Mouse (Mus musculus) heart, postnatal 25 days (tissue): ENCODE data around the gene Pex5. TPM values are rescaled to one million over a fixed set of nuclear protein-coding genes. Genes with fewer than 3 reads are reported as not detected.
"Not testable (repeated sequence)": the region's sequence is repeated elsewhere in the genome, so short reads cannot be mapped to it uniquely, and the experiment has no call there.

ENCODE experiments used
- DNase-seq: peaks from one replicate; pipeline ENCODE4 v3.0.0; 2022; ENCODE audit warnings: low spot score
- intact Hi-C: fragments of 180-260 bp; cut with DNase I; formaldehyde crosslinking; loops from one replicate; pipeline ENCODE4 v1.15.1; 2025
- total RNA-seq, 2 experiments: library from RNA; stranded (reverse); gene quantifications; 2 replicates each; pipeline ENCODE4 v1.2.3; 2021

Pex5 gene
- total RNA-seq, 2 experiments from 2014 or later: 26.2 to 26.9 TPM

- DNase-seq: no peak
- intact Hi-C loops: no loop called here
These were observed 13.1 kb upstream of the Pex5 start for GRCm38 (mm10) chr6:124427791-124428576.

- intact Hi-C loops: no loop called here
- DNase-seq: no peak
These were observed 12.4 kb upstream of the Pex5 start for GRCm38 (mm10) chr6:124427289-124427688.

- DNase-seq: no peak
These were observed 11.7 kb upstream of the Pex5 start for GRCm38 (mm10) chr6:124426604-124427003.

GRCm38 (mm10) chr6:124425523-124425922, 10.7 kb upstream of the Pex5 start:
- intact Hi-C loops: no loop called here
- no peak for DNase-seq

More at GRCm38 (mm10) chr6:124426604-124427003, 11.7 kb upstream of the Pex5 start:
- intact Hi-C loops: no loop called here

GRCm38 (mm10) chr6:124425042-124425441, 10.2 kb upstream of the Pex5 start:
- intact Hi-C loops, DNase-seq: not testable (repeated sequence)

GRCm38 (mm10) chr6:124424068-124424498, 9.2 kb upstream of the Pex5 start:
- intact Hi-C loops: no loop called here
- DNase-seq: no peak

GRCm38 (mm10) chr6:124418686-124419085, 3.8 kb upstream of the Pex5 start:
- no peak for DNase-seq
- intact Hi-C loops: loop anchor here (5.0 kb wide), 1 partner anchor 64 kb away; no protein-coding TSS in a partner anchor

- intact Hi-C loops: loop anchor here (5.0 kb wide), 1 partner anchor 67 kb away; no protein-coding TSS in a partner anchor
- DNase-seq: peak; percentile 55
These were observed 651 bp upstream of the Pex5 start for GRCm38 (mm10) chr6:124415347-124416088.

- DNase-seq: peak; percentile 13
- intact Hi-C loops: no loop called here
These were observed 529 bp downstream of the Pex5 start for GRCm38 (mm10) chr6:124414150-124414926.

- intact Hi-C loops: no loop called here
- no peak for DNase-seq
These were observed 1.1 kb downstream of the Pex5 start for GRCm38 (mm10) chr6:124413770-124414149.

GRCm38 (mm10) chr6:124408355-124408754, 6.5 kb downstream of the Pex5 start:
- intact Hi-C loops: no loop called here
- DNase-seq: no peak

GRCm38 (mm10) chr6:124407180-124407579, 7.7 kb downstream of the Pex5 start:
- no peak for DNase-seq
- intact Hi-C loops: no loop called here

- no peak for DNase-seq
- intact Hi-C loops: no loop called here
These were observed 8.5 kb downstream of the Pex5 start for GRCm38 (mm10) chr6:124406326-124406725.

- intact Hi-C loops: no loop called here
- DNase-seq: no peak
These were observed 15.1 kb downstream of the Pex5 start for GRCm38 (mm10) chr6:124399738-124400137.

- not testable (repeated sequence) for DNase-seq
These were observed 19.9 kb downstream of the Pex5 start for GRCm38 (mm10) chr6:124394991-124395390.

GRCm38 (mm10) chr6:124380142-124380541, 34.7 kb downstream of the Pex5 start:
- no peak for DNase-seq
- intact Hi-C loops: no loop called here

More at GRCm38 (mm10) chr6:124394991-124395390, 19.9 kb downstream of the Pex5 start:
- intact Hi-C loops: not testable (repeated sequence)

- intact Hi-C loops: loop anchor here (1.0 to 5.0 kb wide), 2 partner anchors 117 to 447 kb away; no protein-coding TSS in a partner anchor
- no peak for DNase-seq
These were observed 35.5 kb downstream of the Pex5 start for GRCm38 (mm10) chr6:124379331-124379730.

- intact Hi-C loops: loop anchor here (5.0 kb wide), 1 partner anchor 445 kb away; no protein-coding TSS in a partner anchor
- no peak for DNase-seq
These were observed 37.2 kb downstream of the Pex5 start for GRCm38 (mm10) chr6:124377494-124378255.

- intact Hi-C loops: loop anchor here (5.0 kb wide), 1 partner anchor 444 kb away; no protein-coding TSS in a partner anchor
- DNase-seq: no peak
These were observed 38.6 kb downstream of the Pex5 start for GRCm38 (mm10) chr6:124376311-124376710.
